ENCODE assay signal across 31 mouse cellular contexts in the genomic region with DNA sequence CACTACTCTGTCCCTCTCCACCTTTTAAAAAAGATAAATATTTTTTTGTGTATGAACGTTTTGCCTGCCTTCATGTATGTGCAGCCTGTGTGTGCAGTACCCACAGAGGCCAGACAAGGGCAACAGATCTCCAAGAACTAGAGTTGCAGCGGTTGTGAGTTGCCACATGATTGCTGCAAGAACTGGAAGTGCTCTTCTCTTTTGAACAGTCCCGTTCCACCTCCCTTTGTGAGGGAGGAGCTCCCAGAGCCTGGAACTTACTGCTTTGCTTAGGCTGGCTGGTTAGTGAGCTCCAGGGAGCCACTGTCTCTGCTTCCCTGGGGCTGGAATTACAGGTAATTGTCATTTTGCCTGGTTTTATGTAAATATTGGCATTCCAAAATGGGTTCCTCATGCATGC. TPM values are rescaled to one million over a fixed set of nuclear protein-coding genes. Genes with fewer than 3 reads are reported as not detected.
DNase-seq lines count a peak whose midpoint lies in the region; ATAC-seq and TF ChIP-seq lines count a peak whose summit lies in the region.
"Had no signal": no experiment of that assay in that cellular context is flagged by ENCODE, and none has a peak within 500 bp of the region (broad histone marks: within the 10 kb centered on the region; RNA-seq: fewer than 3 reads in every experiment).

No protein-coding gene starts in this region.

- no peaks in the 10 kb centered on the region for H3K9me3 ChIP-seq in heart, embryonic 13.5 days
- H3K9me3 ChIP-seq in heart, postnatal 0 days (replicated peaks; ENCODE audit: control insufficient read depth, low read length), result no peaks in the 10 kb centered on the region
- no peaks in the 10 kb centered on the region for H3K9me3 ChIP-seq in heart, embryonic 12.5 days (replicated peaks)
- H3K9me3 ChIP-seq in hindbrain, embryonic 10.5 days, result no peaks in the 10 kb centered on the region
- H3K9me3 ChIP-seq: embryonic facial prominence, embryonic 12.5 days; embryonic facial prominence, embryonic 15.5 days; G1E; heart, embryonic 10.5 days; hindbrain, embryonic 12.5 days; hindbrain, embryonic 15.5 days had no signal

- ATAC-seq in heart, embryonic 13.5 days (ENCODE audit: extremely low read depth, insufficient number of reproducible peaks, low FRiP score, low TSS enrichment), result no peak
- no peak for ATAC-seq in heart, postnatal 0 days (ENCODE audit: insufficient read depth, low read depth)
- ATAC-seq in heart, embryonic 12.5 days (ENCODE audit: insufficient number of reproducible peaks, low FRiP score), result no peak
- ATAC-seq: activated CD4-positive, CD25-positive, alpha-beta regulatory T cell, adult 4 months; forebrain, embryonic 14.5 days; forebrain, postnatal 0 days; intestine, postnatal 0 days; Patski had no signal

- WGBS in heart, embryonic 13.5 days, result 83% methylated on average over 3 of the region's 3 CpGs
- 90% methylated on average over 3 of the region's 3 CpGs for WGBS in heart, postnatal 0 days
- 83% methylated on average over 3 of the region's 3 CpGs for WGBS in heart, embryonic 12.5 days
- 88% methylated on average over 3 of the region's 3 CpGs for WGBS in hindbrain, embryonic 10.5 days

- peak overlapping the region; percentile 69; the same call in 1 of the 2 replicates for H3K27ac ChIP-seq in heart, embryonic 13.5 days (replicated peaks)
- peak overlapping the region; percentile 69; the same call in 1 of the 2 replicates for H3K27ac ChIP-seq in heart, postnatal 0 days (ENCODE audit: low read depth)
- H3K27ac ChIP-seq in heart, embryonic 12.5 days (ENCODE audit: poor library complexity, severe bottlenecking), result no peak overlapping the region
- no peak overlapping the region for H3K27ac ChIP-seq in hindbrain, embryonic 10.5 days
- H3K27ac ChIP-seq: embryonic facial prominence, embryonic 12.5 days; embryonic facial prominence, embryonic 15.5 days; hindbrain, embryonic 12.5 days; hindbrain, embryonic 15.5 days had no signal

- no peaks in the 10 kb centered on the region for H3K27me3 ChIP-seq in heart, embryonic 13.5 days (replicated peaks)
- no peaks in the 10 kb centered on the region for H3K27me3 ChIP-seq in heart, postnatal 0 days (ENCODE audit: control insufficient read depth, insufficient read depth, low read length)
- H3K27me3 ChIP-seq in heart, embryonic 12.5 days (replicated peaks), result no peaks in the 10 kb centered on the region
- H3K27me3 ChIP-seq in hindbrain, embryonic 10.5 days (ENCODE audit: insufficient read depth, poor library complexity, severe bottlenecking), result no peaks in the 10 kb centered on the region
- H3K27me3 ChIP-seq: CH12.LX; embryonic facial prominence, embryonic 12.5 days; embryonic facial prominence, embryonic 15.5 days; hindbrain, embryonic 12.5 days; hindbrain, embryonic 15.5 days; Patski had no signal

- peaks cover 35% of the 10 kb centered on the region for H3K4me1 ChIP-seq in heart, embryonic 13.5 days
- peaks cover 15% of the 10 kb centered on the region; the same call in 1 of the 2 replicates for H3K4me1 ChIP-seq in heart, postnatal 0 days (ENCODE audit: control insufficient read depth, insufficient read depth)
- peaks cover 29% of the 10 kb centered on the region for H3K4me1 ChIP-seq in heart, embryonic 12.5 days (replicated peaks)
- peaks cover 7% of the 10 kb centered on the region for H3K4me1 ChIP-seq in hindbrain, embryonic 10.5 days (replicated peaks)
- H3K4me1 ChIP-seq: embryonic facial prominence, embryonic 15.5 days; hindbrain, embryonic 15.5 days had no signal

- no peak overlapping the region for H3K9ac ChIP-seq in heart, embryonic 13.5 days
- H3K9ac ChIP-seq in heart, postnatal 0 days (replicated peaks; ENCODE audit: low read depth, low read length), result no peak overlapping the region
- no peak overlapping the region for H3K9ac ChIP-seq in heart, embryonic 12.5 days
- H3K9ac ChIP-seq: embryonic facial prominence, embryonic 12.5 days; embryonic facial prominence, embryonic 15.5 days; forebrain, postnatal 0 days; hindbrain, embryonic 12.5 days; hindbrain, embryonic 15.5 days had no signal

- no peak for TF ChIP-seq EP300 in heart, postnatal 0 days (IDR thresholded peaks at IDR 0.05; ENCODE audit: low read depth)

- H3K36me3 ChIP-seq in heart, embryonic 13.5 days, result peaks cover 4% of the 10 kb centered on the region; the same call in 1 of the 2 replicates
- H3K36me3 ChIP-seq in heart, postnatal 0 days (replicated peaks; ENCODE audit: control insufficient read depth, insufficient read depth, low read length), result no peaks in the 10 kb centered on the region
- peaks cover 3% of the 10 kb centered on the region for H3K36me3 ChIP-seq in heart, embryonic 12.5 days
- no peaks in the 10 kb centered on the region for H3K36me3 ChIP-seq in hindbrain, embryonic 10.5 days
- H3K36me3 ChIP-seq: embryonic facial prominence, embryonic 12.5 days; embryonic facial prominence, embryonic 15.5 days; hindbrain, embryonic 12.5 days; hindbrain, embryonic 15.5 days had no signal

- H3K4me3 ChIP-seq in heart, embryonic 13.5 days, result no peak overlapping the region
- H3K4me3 ChIP-seq in heart, postnatal 0 days (ENCODE audit: low read depth, low read length), result no peak overlapping the region
- no peak overlapping the region for H3K4me3 ChIP-seq in heart, embryonic 12.5 days
- H3K4me3 ChIP-seq in hindbrain, embryonic 10.5 days, result no peak overlapping the region
- H3K4me3 ChIP-seq: embryonic facial prominence, embryonic 12.5 days; embryonic facial prominence, embryonic 15.5 days; heart, embryonic 10.5 days; hindbrain, embryonic 12.5 days; hindbrain, embryonic 15.5 days had no signal

- no peak for DNase-seq in heart, postnatal 25 days (ENCODE audit: low spot score)
- no peak for DNase-seq in heart, postnatal 0 days (ENCODE audit: low spot score)
- peak; percentile 89 for DNase-seq in R1 (ENCODE audit: low read depth, low spot score)
- no peak for DNase-seq in cerebellum, postnatal 36 days
- no peak for DNase-seq in hindbrain, embryonic 10.5 days (ENCODE audit: low spot score)
- DNase-seq: adrenal gland, adult 8-10 months; adrenal gland, postnatal 25 days; B cell, adult 2 months; cerebellum, adult 11-12 months; cerebellum, adult 8-10 months; cerebellum, postnatal 10 days; forebrain, postnatal 0 days; gastrocnemius, postnatal 25 days; heart, postnatal 10 days; heart, postnatal 4 days; kidney, adult 2 months had no signal

- TF ChIP-seq CTCF in heart, postnatal 0 days (IDR thresholded peaks at IDR 0.05; ENCODE audit: low read depth), result no peak

- intact Hi-C loops in heart, postnatal 25 days (cut with DNase I), result loop anchor here (10.0 kb wide), 1 partner anchor 350 kb away; no protein-coding TSS in a partner anchor

- H3K4me2 ChIP-seq in heart, embryonic 13.5 days, result no peak overlapping the region
- no peak overlapping the region for H3K4me2 ChIP-seq in heart, postnatal 0 days (ENCODE audit: low read depth, low read length)
- H3K4me2 ChIP-seq in heart, embryonic 12.5 days, result no peak overlapping the region
- H3K4me2 ChIP-seq: embryonic facial prominence, embryonic 12.5 days; embryonic facial prominence, embryonic 15.5 days; hindbrain, embryonic 12.5 days; hindbrain, embryonic 15.5 days had no signal

RNA-seq across cellular contexts. Expression of gene Gpr22, which starts 10.8 kb away (rescaled TPM):
- polyA plus RNA-seq in heart, embryonic 13.5 days (2015; fragmentation: Nextera tagmentation; extraction: Ambion mirVana), result 12.9 and 16.4 TPM in 2 replicates
- 10 to 100 TPM; 19.5 to 20.5 TPM for total RNA-seq in heart, postnatal 25 days (2021)
- 15.8 and 16.0 TPM in 2 replicates for total RNA-seq in heart, postnatal 0 days (2014; rRNA removed; ENCODE audit: low replicate concordance)
- polyA plus RNA-seq in heart, postnatal 0 days (2015; fragmentation: Nextera tagmentation; extraction: Ambion mirVana), result 10.7 and 14.0 TPM in 2 replicates
- polyA plus RNA-seq in heart, embryonic 12.5 days (2016; fragmentation: Nextera tagmentation; extraction: Ambion mirVana), result 14.2 and 17.5 TPM in 2 replicates
- polyA plus RNA-seq in hindbrain, embryonic 10.5 days (2016; fragmentation: Nextera tagmentation; extraction: Ambion mirVana), result 2.4 and 4.9 TPM in 2 replicates
- total RNA-seq: CH12.LX; gastrocnemius, adult 8-10 months; gastrocnemius, postnatal 25 days had no signal
- polyA plus RNA-seq: G1E; gonadal fat pad, adult 2 months had no signal

Comparison
In these comparisons a context has a peak if more than half of its experiments do, and no peak if none do; other contexts are left out.
1. H3K27ac ChIP-seq: peak in heart, embryonic 13.5 days (single experiment) and heart, postnatal 0 days (single experiment); none in heart, embryonic 12.5 days (single experiment) and hindbrain, embryonic 10.5 days (single experiment).